Mouse (Mus musculus) liver, adult 2 months (tissue): ENCODE data around the gene Clec2g. TPM values are rescaled to one million over a fixed set of nuclear protein-coding genes. Genes with fewer than 3 reads are reported as not detected.

Experiments
- DNase-seq: peaks from one replicate; pipeline ENCODE4 v3.0.0-alpha.2; 2011; ENCODE audit warnings: low read depth, low spot score; ENCODE audit errors: extremely low read depth
- H3K27ac ChIP-seq: fragments of 200-500 bp; replicated peaks from 2 replicates; pipeline ENCODE4 v1.5.1; 2012; ENCODE audit warnings: low read depth, mild to moderate bottlenecking, control low read depth, inconsistent platforms, low read length; ENCODE audit not compliant: insufficient read depth
- H3K27me3 ChIP-seq: fragments of 200-500 bp; 2 replicates; pipeline ENCODE4 v1.6.1; 2012; ENCODE audit warnings: mild to moderate bottlenecking, moderate library complexity, low read length, inconsistent platforms; ENCODE audit not compliant: control insufficient read depth, insufficient read depth
- H3K36me3 ChIP-seq: fragments of 200-500 bp; 2 replicates; pipeline ENCODE4 v1.6.1; 2012; ENCODE audit warnings: low read length, inconsistent platforms; ENCODE audit not compliant: control insufficient read depth, insufficient read depth
- H3K4me1 ChIP-seq: fragments of 200-500 bp; 2 replicates; pipeline ENCODE4 v1.6.1; 2011; ENCODE audit warnings: low read length; ENCODE audit not compliant: control insufficient read depth, insufficient read depth
- H3K4me3 ChIP-seq: fragments of 200-500 bp; 2 replicates; pipeline ENCODE4 v1.5.1; 2011; ENCODE audit warnings: low read depth, mild to moderate bottlenecking, control low read depth, low read length, moderate library complexity; ENCODE audit not compliant: insufficient read depth
- H3K79me2 ChIP-seq: fragments of 200-500 bp; 2 replicates; pipeline ENCODE4 v1.6.1; 2012; ENCODE audit warnings: inconsistent platforms, mild to moderate bottlenecking, low read length, moderate library complexity; ENCODE audit not compliant: control insufficient read depth, insufficient read depth
- H3K9ac ChIP-seq: fragments of 200-500 bp; 2 replicates; pipeline ENCODE4 v1.6.1; 2012; ENCODE audit warnings: low read depth, mild to moderate bottlenecking, control low read depth, inconsistent platforms, low read length
- CTCF ChIP-seq: fragments of 200-500 bp; IDR thresholded peaks from 2 replicates; pipeline ENCODE4 v1.5.1; 2011; ENCODE audit warnings: low read depth, low read length, control low read depth
- POLR2A ChIP-seq: fragments of 200-500 bp; IDR thresholded peaks from 2 replicates; pipeline ENCODE4 v1.6.1; 2011; ENCODE audit warnings: low read length, control low read depth; ENCODE audit not compliant: insufficient read depth; ENCODE audit errors: extremely low read depth
- WGBS: fragments of 180-500 bp; shearing (Covaris S2); methylation state at CpG from one replicate; pipeline ENCODE4 v1.1.7; 2018; 5-methylcytosine and 5-hydroxymethylcytosine counted together
- polyA plus RNA-seq: library from polyadenylated mRNA; depleted of rRNA; stranded (reverse); fragments of >200 nt; gene quantifications from 2 replicates; pipeline ENCODE4 v1.2.3, GENCODE M21; 2012
- total RNA-seq: library from RNA; depleted of rRNA; stranded (reverse); fragments of >200 nt; gene quantifications from 2 replicates; pipeline ENCODE4 v1.2.3, GENCODE M21; 2014

Clec2g gene
- total and polyA plus RNA-seq, 2 experiments, result not detected

GRCm38 (mm10) chr6:128992337-128992736, 58.2 kb downstream of the Clec2g start:
- Histone ChIP-seq H3K4me1 (no peaks in the 10 kb centered on the region; the same call in 1 of the 2 replicates), H3K27me3 (no peaks in the 10 kb centered on the region), H3K4me3 (no peak overlapping the region), H3K27ac (no peak overlapping the region), H3K79me2 (no peaks in the 10 kb centered on the region), H3K9ac (no peak overlapping the region), H3K36me3 (no peaks in the 10 kb centered on the region)
- 78% methylated on average over 2 of the region's 2 CpGs for WGBS
- no peak for DNase-seq
- TF ChIP-seq CTCF (no peak), POLR2A (no peak)

- no peaks in the 10 kb centered on the region for H3K36me3 ChIP-seq
- no peak overlapping the region for H3K27ac ChIP-seq
- H3K4me1 ChIP-seq, result no peaks in the 10 kb centered on the region; the same call in 1 of the 2 replicates
- no peak overlapping the region for H3K4me3 ChIP-seq
- TF ChIP-seq POLR2A (no peak), CTCF (no peak)
- DNase-seq, result no peak
- 86% methylated on average over 3 of the region's 3 CpGs for WGBS
- no peaks in the 10 kb centered on the region for H3K27me3 ChIP-seq
- H3K9ac ChIP-seq, result no peak overlapping the region
- no peaks in the 10 kb centered on the region for H3K79me2 ChIP-seq
These were observed 58.6 kb downstream of the Clec2g start for GRCm38 (mm10) chr6:128992753-128993152.

GRCm38 (mm10) chr6:128993221-128993620, 59.0 kb downstream of the Clec2g start:
- no peak overlapping the region for H3K9ac ChIP-seq
- H3K4me3 ChIP-seq, result no peak overlapping the region
- no peak overlapping the region for H3K27ac ChIP-seq
- H3K27me3 ChIP-seq, result no peaks in the 10 kb centered on the region
- WGBS, result 89% methylated on average over 2 of the region's 2 CpGs
- no peaks in the 10 kb centered on the region; the same call in 1 of the 2 replicates for H3K4me1 ChIP-seq
- no peaks in the 10 kb centered on the region for H3K79me2 ChIP-seq
- H3K36me3 ChIP-seq, result no peaks in the 10 kb centered on the region
- no peak for DNase-seq
- TF ChIP-seq CTCF (no peak), POLR2A (no peak)

GRCm38 (mm10) chr6:128994336-128994735, 60.2 kb downstream of the Clec2g start:
- TF ChIP-seq CTCF (no peak), POLR2A (no peak)
- WGBS, result 53% methylated on average over 4 of the region's 4 CpGs

GRCm38 (mm10) chr6:128994742-128995141, 60.6 kb downstream of the Clec2g start:
- 40% methylated on average over 5 of the region's 5 CpGs for WGBS
- no peaks in the 10 kb centered on the region for H3K27me3 ChIP-seq
- no peak overlapping the region; the same call in 1 of the 2 replicates for H3K27ac ChIP-seq
- H3K4me3 ChIP-seq, result no peak overlapping the region
- DNase-seq, result peak; percentile 71
- H3K79me2 ChIP-seq, result no peaks in the 10 kb centered on the region
- no peaks in the 10 kb centered on the region; the same call in 1 of the 2 replicates for H3K4me1 ChIP-seq
- no peaks in the 10 kb centered on the region for H3K36me3 ChIP-seq
- no peak for TF ChIP-seq CTCF
- H3K9ac ChIP-seq, result no peak overlapping the region

More at GRCm38 (mm10) chr6:128994336-128994735, 60.2 kb downstream of the Clec2g start:
- Histone ChIP-seq H3K27ac (no peak overlapping the region), H3K79me2 (no peaks in the 10 kb centered on the region), H3K4me3 (no peak overlapping the region), H3K36me3 (no peaks in the 10 kb centered on the region), H3K4me1 (no peaks in the 10 kb centered on the region; the same call in 1 of the 2 replicates), H3K9ac (no peak overlapping the region), H3K27me3 (no peaks in the 10 kb centered on the region)
- peak; percentile 58 for DNase-seq

- H3K36me3 ChIP-seq, result no peaks in the 10 kb centered on the region
- H3K4me1 ChIP-seq, result no peaks in the 10 kb centered on the region; the same call in 1 of the 2 replicates
- H3K79me2 ChIP-seq, result no peaks in the 10 kb centered on the region
- WGBS, result 49% methylated on average over 7 of the region's 7 CpGs
- no peak for TF ChIP-seq CTCF
- TF ChIP-seq POLR2A, result no peak
- peak; percentile 19 for DNase-seq
- no peak overlapping the region for H3K4me3 ChIP-seq
- H3K27ac ChIP-seq, result no peak overlapping the region
- H3K9ac ChIP-seq, result no peak overlapping the region
- no peaks in the 10 kb centered on the region for H3K27me3 ChIP-seq
These were observed 61.3 kb downstream of the Clec2g start for GRCm38 (mm10) chr6:128995250-128996053.
